Mouse (Mus musculus) monocyte, adult 5-6 weeks (primary cell): ENCODE data around the gene Sec31b. TPM values are rescaled to one million over a fixed set of nuclear protein-coding genes. Genes with fewer than 3 reads are reported as not detected.
A peak's percentile ranks its signal among the peaks of the same experiment; 100 is the strongest.

Experiments used
- ATAC-seq: fragments of 153-309, 156-312 bp; replicated peaks from 2 replicates; pipeline ENCODE4 v1.8.0; 2017; ENCODE audit warnings: mild to moderate bottlenecking; ENCODE audit not compliant: low TSS enrichment, insufficient number of reproducible peaks, severe bottlenecking, poor library complexity, low FRiP score
- total RNA-seq: library from RNA; stranded (forward); fragments of 200-1000, 200-491, 200-594 nt; gene quantifications from 3 replicates; pipeline ENCODE4 v1.2.3, GENCODE M21; 2017

Gene Sec31b
- 1.4 to 2.1 TPM (median 1.8 TPM) in 3 replicates for total RNA-seq

- 0 out of 2 replicates have a peak, but pooled peaks have one; percentile 34 for ATAC-seq
These were observed at the start of gene Sec31b for GRCm38 (mm10) chr19:44545321-44546041. TSS of gene Sec31b (minus strand) at chr19:44545864.

- ATAC-seq = no peak
These were observed 48.5 kb upstream of the Sec31b start for GRCm38 (mm10) chr19:44594180-44594579.

DNA sequence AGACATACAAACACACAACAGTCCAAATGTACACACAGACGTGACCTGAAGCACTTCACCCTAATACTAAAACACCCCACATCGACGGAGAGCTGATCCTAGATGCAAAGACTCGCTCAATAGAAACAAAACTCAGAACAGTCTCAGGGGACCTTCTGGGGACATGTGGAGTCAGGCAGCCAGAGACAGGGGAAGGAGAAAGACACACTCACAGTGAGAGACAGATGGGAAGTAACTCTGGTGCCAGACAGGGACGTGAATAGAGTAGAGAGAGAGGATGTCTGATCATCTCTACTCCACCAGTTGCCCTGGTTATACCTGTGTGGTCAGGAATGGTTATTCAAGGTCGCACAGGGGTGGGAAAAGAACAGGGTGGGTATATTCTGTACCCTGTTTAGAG, 46.0 kb upstream of the Sec31b start:
- ATAC-seq = no peak

DNA sequence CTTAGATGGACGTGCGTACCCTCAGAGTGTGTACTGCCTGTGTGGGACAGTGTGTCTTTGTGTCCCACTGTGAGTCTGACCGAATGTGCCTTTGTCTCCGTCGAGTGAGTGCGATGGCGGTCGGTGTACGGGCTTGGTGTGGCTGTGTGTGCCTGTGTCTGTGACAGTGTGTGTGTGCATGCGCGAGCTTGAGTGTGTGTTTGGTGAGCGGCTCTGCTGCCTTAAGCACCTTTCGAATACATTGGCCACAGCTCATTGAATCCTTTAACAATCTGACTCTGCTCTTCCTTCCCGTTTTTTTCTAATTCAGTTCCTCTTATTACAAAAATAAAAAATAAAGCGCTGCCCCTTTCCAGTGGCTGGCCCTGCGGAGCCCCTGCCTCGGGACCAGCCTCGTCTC, 45.3 kb upstream of the Sec31b start:
- ATAC-seq = no peak

- no peak for ATAC-seq
These were observed 44.0 kb upstream of the Sec31b start for GRCm38 (mm10) chr19:44589591-44590223.

- ATAC-seq = no peak
These were observed 42.4 kb upstream of the Sec31b start for GRCm38 (mm10) chr19:44588036-44588435.

GRCm38 (mm10) chr19:44582638-44583309, 37.1 kb upstream of the Sec31b start:
- ATAC-seq = peak; percentile 91

- no peak for ATAC-seq
These were observed 36.4 kb upstream of the Sec31b start for GRCm38 (mm10) chr19:44582103-44582502.

- no peak for ATAC-seq
These were observed 32.4 kb upstream of the Sec31b start for GRCm38 (mm10) chr19:44578038-44578437.

GRCm38 (mm10) chr19:44576275-44576674, 30.6 kb upstream of the Sec31b start:
- ATAC-seq = no peak

DNA sequence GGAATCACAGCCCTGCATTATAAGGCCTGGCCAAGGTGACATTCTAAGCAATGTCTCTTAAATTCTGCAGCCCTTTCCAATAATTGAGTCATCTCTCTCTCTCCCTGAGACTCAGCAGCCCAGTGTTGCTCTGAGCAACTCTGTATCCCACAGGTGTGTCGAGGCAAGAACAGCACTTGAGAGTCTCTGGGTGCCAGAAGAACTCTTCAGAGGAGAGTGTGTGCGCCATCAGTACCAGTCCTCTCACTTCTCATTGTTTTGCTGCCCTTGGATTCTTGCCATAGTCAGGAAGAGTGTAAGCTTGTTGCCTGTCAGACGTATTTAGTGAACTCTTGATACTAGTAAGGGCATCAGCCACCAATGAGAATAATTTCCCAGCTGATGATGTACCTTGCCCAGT, 22.1 kb upstream of the Sec31b start:
- ATAC-seq = no peak

GRCm38 (mm10) chr19:44564006-44564405, 18.3 kb upstream of the Sec31b start:
- ATAC-seq = no peak

DNA sequence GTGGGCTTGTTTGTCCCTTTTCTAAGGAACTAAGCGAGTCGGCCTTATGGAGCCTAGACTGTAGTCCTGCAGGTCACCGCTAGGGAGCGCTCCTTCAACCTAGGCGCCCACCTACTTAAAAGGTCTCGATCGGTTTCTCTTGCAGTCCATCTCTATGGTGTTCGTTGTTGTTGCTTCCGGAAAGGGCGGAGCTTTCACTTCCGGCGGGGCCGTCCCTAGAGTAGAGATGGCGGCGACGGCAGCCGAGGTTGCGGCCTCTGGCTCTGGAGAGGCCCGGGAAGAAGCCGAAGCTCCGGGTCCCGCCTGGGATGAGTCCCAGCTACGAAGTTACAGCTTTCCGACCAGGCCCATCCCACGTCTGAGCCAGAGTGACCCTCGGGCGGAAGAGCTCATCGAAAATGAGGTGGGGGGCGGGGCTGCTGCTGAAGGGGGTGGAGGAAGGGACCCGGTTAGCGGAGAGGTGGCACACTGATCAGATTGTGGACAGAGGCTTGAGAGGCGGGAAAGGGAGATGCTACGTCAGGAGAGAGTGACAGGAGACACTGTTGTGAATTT, 17.1 kb upstream of the Sec31b start, which contains the start of gene Hif1an:
Gene Hif1an, plus strand, starts transcription at position 199 of the 555 bp plus-strand sequence.
- peak; percentile 98 for ATAC-seq

GRCm38 (mm10) chr19:44554861-44555590, 9.4 kb upstream of the Sec31b start, which contains the start of gene Ndufb8:
TSS of gene Ndufb8 (minus strand) at chr19:44555440.
- peak; percentile 91 for ATAC-seq

DNA sequence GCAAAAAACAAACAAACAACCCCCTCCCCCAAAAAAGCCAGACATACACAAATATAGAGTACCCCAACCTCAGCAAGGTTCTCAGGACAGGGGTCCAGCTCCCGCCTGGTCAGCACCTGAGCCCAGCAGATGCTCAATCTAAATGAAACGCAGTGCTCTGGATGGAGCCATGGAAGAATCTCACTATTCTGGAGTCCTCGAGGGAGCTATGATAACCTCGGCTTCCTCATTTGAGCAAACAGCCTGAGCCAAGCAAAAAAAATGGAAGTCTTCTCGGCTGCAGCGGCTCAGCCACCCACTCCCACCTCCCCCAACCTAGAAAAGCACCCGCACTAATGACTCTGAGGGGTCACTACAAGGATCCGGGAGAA, 8.8 kb upstream of the Sec31b start:
- ATAC-seq = 0 out of 2 replicates have a peak, but pooled peaks have one; percentile 11

GRCm38 (mm10) chr19:44553286-44553685, 7.6 kb upstream of the Sec31b start:
- ATAC-seq = no peak

- no peak for ATAC-seq
These were observed 7.1 kb upstream of the Sec31b start, which contains the start of gene Gm20538 for GRCm38 (mm10) chr19:44552731-44553130. TSS of gene Gm20538 (minus strand) at chr19:44552831.

DNA sequence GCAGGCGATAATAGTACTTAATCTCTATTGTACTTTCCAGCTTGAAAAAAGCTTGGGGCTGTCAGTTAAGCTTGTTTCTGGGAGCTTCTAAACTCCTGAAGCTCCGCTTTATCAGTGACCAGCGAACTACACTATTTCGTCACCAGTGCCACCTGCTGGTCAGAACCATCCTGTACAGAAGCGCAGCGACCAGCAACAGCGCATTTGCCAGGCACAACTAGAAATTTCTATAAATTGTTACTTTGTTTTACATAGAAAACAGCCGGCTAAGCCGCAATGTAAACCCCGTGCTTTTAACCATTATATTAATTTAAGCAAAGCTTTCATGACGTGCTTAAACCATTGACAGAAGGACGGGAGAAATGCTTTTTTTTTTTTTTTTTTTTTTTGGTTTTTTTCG, 889 bp downstream of the Sec31b start:
- peak; percentile 74 for ATAC-seq

GRCm38 (mm10) chr19:44544372-44544771, 1.3 kb downstream of the Sec31b start:
- 0 out of 2 replicates have a peak, but pooled peaks have one; percentile 22 for ATAC-seq
